Mouse (Mus musculus) MEL (cell line): ENCODE results near the gene Prr5. TPM values are rescaled to one million over a fixed set of nuclear protein-coding genes. Genes with fewer than 3 reads are reported as not detected.

Source experiments
- DNase-seq: peaks from one replicate; pipeline ENCODE4 v3.0.0; 2011; ENCODE audit warnings: low read depth, low spot score
- H3K27ac ChIP-seq: 2 replicates; pipeline ENCODE4 v1.5.1; 2012; ENCODE audit warnings: low read depth, mild to moderate bottlenecking, control low read depth, low read length, moderate library complexity; ENCODE audit not compliant: control insufficient read depth
- H3K27me3 ChIP-seq, 2 experiments: fragments of 150-350 bp in 1 of 2; sonication (generic) in 1 of 2; 2 replicates each; pipeline ENCODE4 v1.6.1; 2012; ENCODE audit warnings: low read length in 2 of 2, mild to moderate bottlenecking in 2 of 2, improper control_type of control experiment in 1 of 2, moderate library complexity in 1 of 2; ENCODE audit not compliant: insufficient read depth in 2 of 2, control insufficient read depth in 1 of 2
- H3K36me3 ChIP-seq, 2 experiments: 2 replicates each; pipeline ENCODE4 v1.6.1; 2012 to 2014; ENCODE audit warnings: low read length in 2 of 2, improper control_type of control experiment in 1 of 2, inconsistent platforms in 1 of 2, mild to moderate bottlenecking in 1 of 2; ENCODE audit not compliant: insufficient read depth in 2 of 2, control insufficient read depth in 1 of 2
- H3K4me1 ChIP-seq, 2 experiments: fragments of 150-350 bp in 1 of 2; sonication (generic) in 1 of 2; 2 replicates each; pipeline ENCODE4 v1.6.1; 2012; ENCODE audit warnings: low read length in 2 of 2, improper control_type of control experiment in 1 of 2, mild to moderate bottlenecking in 1 of 2; ENCODE audit not compliant: insufficient read depth in 2 of 2, control insufficient read depth in 1 of 2
- H3K4me3 ChIP-seq, 2 experiments: fragments of 150-350 bp in 1 of 2; sonication (generic) in 1 of 2; 2 replicates each; pipeline ENCODE4 v1.5.1; 2012; ENCODE audit warnings: low read depth in 2 of 2, low read length in 2 of 2, mild to moderate bottlenecking in 2 of 2, moderate library complexity in 2 of 2, control low read depth in 1 of 2, improper control_type of control experiment in 1 of 2; ENCODE audit not compliant: control insufficient read depth in 1 of 2, insufficient read depth in 1 of 2
- H3K79me2 ChIP-seq: 2 replicates; pipeline ENCODE4 v1.6.1; 2012; ENCODE audit warnings: mild to moderate bottlenecking, low read length, moderate library complexity; ENCODE audit not compliant: control insufficient read depth, poor library complexity, insufficient read depth
- H3K9ac ChIP-seq: 2 replicates; pipeline ENCODE4 v1.6.1; 2012; ENCODE audit warnings: low read depth, mild to moderate bottlenecking, control low read depth, low read length, moderate library complexity; ENCODE audit not compliant: control insufficient read depth, poor library complexity, severe bottlenecking
- H3K9me3 ChIP-seq: fragments of 150-350 bp; sonication (generic); replicated peaks from 2 replicates; pipeline ENCODE4 v1.6.1; 2012; ENCODE audit warnings: mild to moderate bottlenecking, low read length, improper control_type of control experiment, moderate library complexity; ENCODE audit not compliant: insufficient read depth
- BHLHE40 ChIP-seq: IDR thresholded peaks from 2 replicates; pipeline ENCODE4 v1.6.1; 2012; ENCODE audit warnings: low read depth, mild to moderate bottlenecking, inconsistent platforms, low read length, improper control_type of control experiment, borderline replicate concordance
- CHD1 ChIP-seq: IDR thresholded peaks from 2 replicates; pipeline ENCODE4 v1.6.1; 2012; ENCODE audit warnings: low read depth, mild to moderate bottlenecking, inconsistent platforms, low read length, improper control_type of control experiment
- CTCF ChIP-seq, 3 experiments: IDR thresholded peaks in 2 of 3; conservative IDR thresholded peaks in 1 of 3; 2 replicates each; pipeline ENCODE4 v1.5.1; 2011 to 2012; ENCODE audit warnings: low read length in 3 of 3, low read depth in 2 of 3, mild to moderate bottlenecking in 2 of 3, improper control_type of control experiment in 1 of 3, inconsistent platforms in 1 of 3, mixed read lengths in 1 of 3, moderate library complexity in 1 of 3; ENCODE audit not compliant: control insufficient read depth in 1 of 3, insufficient read depth in 1 of 3, poor library complexity in 1 of 3, severe bottlenecking in 1 of 3
- HCFC1 ChIP-seq: IDR thresholded peaks from 2 replicates; pipeline ENCODE4 v1.6.1; 2012; ENCODE audit warnings: low read depth, mild to moderate bottlenecking, inconsistent platforms, low read length, improper control_type of control experiment, moderate library complexity
- KAT2A ChIP-seq: conservative IDR thresholded peaks from 2 replicates; pipeline ENCODE4 v1.6.1; 2012; ENCODE audit warnings: low read depth, low read length, improper control_type of control experiment, inconsistent platforms
- MAX ChIP-seq: IDR thresholded peaks from 2 replicates; pipeline ENCODE4 v1.6.1; 2011; ENCODE audit warnings: low read length, improper control_type of control experiment
- MAZ ChIP-seq: IDR thresholded peaks from 2 replicates; pipeline ENCODE4 v1.6.1; 2012; ENCODE audit warnings: low read depth, mild to moderate bottlenecking, inconsistent platforms, low read length, improper control_type of control experiment
- MEF2A ChIP-seq: IDR thresholded peaks from 2 replicates; pipeline ENCODE4 v1.6.1; 2014; ENCODE audit warnings: low read depth, mild to moderate bottlenecking, inconsistent platforms, low read length, improper control_type of control experiment; ENCODE audit not compliant: poor library complexity, insufficient replicate concordance, severe bottlenecking; ENCODE audit errors: extremely low read depth
- MXI1 ChIP-seq: IDR thresholded peaks from 2 replicates; pipeline ENCODE4 v1.6.1; 2011; ENCODE audit warnings: mild to moderate bottlenecking, low read depth, low read length, improper control_type of control experiment
- MYB ChIP-seq: IDR thresholded peaks from 2 replicates; pipeline ENCODE4 v1.6.1; 2011; ENCODE audit warnings: mild to moderate bottlenecking, low read depth, low read length, improper control_type of control experiment
- NELFE ChIP-seq: IDR thresholded peaks from 2 replicates; pipeline ENCODE4 v1.6.1; 2011; ENCODE audit warnings: low read depth, low read length, improper control_type of control experiment
- NRF1 ChIP-seq: IDR thresholded peaks from 2 replicates; pipeline ENCODE4 v1.6.1; 2014; ENCODE audit warnings: low read depth, mild to moderate bottlenecking, inconsistent platforms, low read length, improper control_type of control experiment, moderate library complexity; ENCODE audit not compliant: poor library complexity, insufficient read depth, severe bottlenecking
- POLR2AphosphoS2 ChIP-seq: IDR thresholded peaks from 2 replicates; pipeline ENCODE4 v1.6.1; 2011; ENCODE audit warnings: low read length, improper control_type of control experiment
- POLR2AphosphoS5 ChIP-seq: IDR thresholded peaks from 2 replicates; pipeline ENCODE4 v1.6.1; 2012; ENCODE audit warnings: low read depth, borderline replicate concordance, mild to moderate bottlenecking, inconsistent platforms, low read length, moderate library complexity, mixed read lengths
- RAD21 ChIP-seq: IDR thresholded peaks from 2 replicates; pipeline ENCODE4 v1.6.1; 2011; ENCODE audit warnings: mild to moderate bottlenecking, low read depth, low read length, improper control_type of control experiment
- RCOR1 ChIP-seq: IDR thresholded peaks from 2 replicates; pipeline ENCODE4 v1.6.1; 2012; ENCODE audit warnings: low read depth, mild to moderate bottlenecking, inconsistent platforms, low read length, improper control_type of control experiment
- TBP ChIP-seq: IDR thresholded peaks from 2 replicates; pipeline ENCODE4 v1.8.0; 2011; ENCODE audit warnings: low read depth, low read length, improper control_type of control experiment
- TCF12 ChIP-seq: IDR thresholded peaks from 2 replicates; pipeline ENCODE4 v1.6.1; 2014; ENCODE audit warnings: low read depth, mild to moderate bottlenecking, inconsistent platforms, low read length, improper control_type of control experiment, moderate library complexity
- USF1 ChIP-seq: IDR thresholded peaks from 2 replicates; pipeline ENCODE4 v1.6.1; 2014; ENCODE audit warnings: low read depth, mild to moderate bottlenecking, inconsistent platforms, low read length, improper control_type of control experiment, moderate library complexity
- USF2 ChIP-seq, 2 experiments: IDR thresholded peaks; 2 replicates each; pipeline ENCODE4 v1.6.1; 2011 to 2012; ENCODE audit warnings: improper control_type of control experiment in 2 of 2, low read length in 2 of 2, borderline replicate concordance in 1 of 2, inconsistent platforms in 1 of 2, low read depth in 1 of 2, mild to moderate bottlenecking in 1 of 2; ENCODE audit not compliant: insufficient read depth in 1 of 2
- ZC3H11A ChIP-seq: IDR thresholded peaks from 2 replicates; pipeline ENCODE4 v1.6.1; 2012; ENCODE audit warnings: low read depth, mild to moderate bottlenecking, inconsistent platforms, low read length, improper control_type of control experiment
- ZMIZ1 ChIP-seq: IDR thresholded peaks from 2 replicates; pipeline ENCODE4 v1.6.1; 2012; ENCODE audit warnings: low read depth, mild to moderate bottlenecking, inconsistent platforms, low read length, improper control_type of control experiment, moderate library complexity
- polyA plus RNA-seq, 2 experiments: library from polyadenylated mRNA; stranded (reverse) in 1 of 2; unstranded in 1 of 2; fragments of >175 nt in 1 of 2; fragments of >200 nt in 1 of 2; gene quantifications; 2 replicates each; pipeline versions ENCODE4 v1.2.1 to v1.2.4; 2012; ENCODE audit warnings: low replicate concordance in 2 of 2, low read depth in 1 of 2; ENCODE audit not compliant: insufficient read length in 2 of 2, insufficient read depth in 1 of 2, missing spikeins in 1 of 2
- total RNA-seq: library from RNA; depleted of rRNA; stranded (reverse); fragments of 300-350 nt; gene quantifications from 2 replicates; pipeline ENCODE4 v1.2.3, GENCODE M21; 2012

Prr5 gene
- total and polyA plus RNA-seq, 3 experiments = not detected

GRCm38 (mm10) chr15:84682821-84683220 lies 13.4 kb downstream of the Prr5 start:
- no peak for TF ChIP-seq NRF1
- TF ChIP-seq HCFC1 = no peak
- no peak for TF ChIP-seq RCOR1
- TF ChIP-seq MAX = no peak
- TF ChIP-seq MXI1 = no peak
- TF ChIP-seq BHLHE40 = no peak
- TF ChIP-seq ZC3H11A = no peak
- TF ChIP-seq TCF12 = no peak
- TF ChIP-seq ZMIZ1 = no peak
- TF ChIP-seq RAD21 = no peak
- TF ChIP-seq MAZ = no peak
- no peak for TF ChIP-seq MYB
- no peak for TF ChIP-seq NELFE
- TF ChIP-seq POLR2AphosphoS5 = no peak
- no peak for TF ChIP-seq CTCF (IDR thresholded peaks at IDR 0.05 in 2 of 3, conservative IDR thresholded peaks at IDR 0.05 in 1 of 3; ENCODE audit: control insufficient read depth in 1 of 3, insufficient read depth in 1 of 3, low read depth in 2 of 3, low read length in 3 of 3, poor library complexity in 1 of 3, severe bottlenecking in 1 of 3)
- TF ChIP-seq CHD1 = no peak
- no peak for TF ChIP-seq USF1
- no peak for TF ChIP-seq TBP
- TF ChIP-seq, all 39 proteins: peak for 0
- Histone ChIP-seq H3K27me3 (no peaks in the 10 kb centered on the region), H3K9me3 (no peaks in the 10 kb centered on the region), H3K79me2 (no peaks in the 10 kb centered on the region), H3K36me3 (no peaks in the 10 kb centered on the region), H3K4me3 (no peak overlapping the region), H3K4me1 (no peaks in the 10 kb centered on the region), H3K9ac (no peak overlapping the region), H3K27ac (no peak overlapping the region)
- DNase-seq = no peak

- Histone ChIP-seq H3K4me1 (no peaks in the 10 kb centered on the region), H3K27me3 (no peaks in the 10 kb centered on the region), H3K4me3 (no peak overlapping the region), H3K9ac (no peak overlapping the region), H3K9me3 (no peaks in the 10 kb centered on the region), H3K79me2 (no peaks in the 10 kb centered on the region), H3K27ac (no peak overlapping the region), H3K36me3 (no peaks in the 10 kb centered on the region)
- TF ChIP-seq NRF1 = no peak
- TF ChIP-seq USF2 (IDR thresholded peaks at IDR 0.05; ENCODE audit: borderline replicate concordance in 1 of 2, insufficient read depth in 1 of 2, low read depth in 1 of 2, low read length in 2 of 2) = no peak
- TF ChIP-seq MEF2A = no peak
- TF ChIP-seq HCFC1 = no peak
- no peak for TF ChIP-seq ZMIZ1
- TF ChIP-seq POLR2AphosphoS5 = no peak
- no peak for TF ChIP-seq KAT2A
- no peak for TF ChIP-seq POLR2AphosphoS2
- no peak for DNase-seq
These were observed 15.1 kb downstream of the Prr5 start for GRCm38 (mm10) chr15:84684520-84684919.
